Mouse (Mus musculus): ENCODE results near the gene Speer4f2. TPM values are rescaled to one million over a fixed set of nuclear protein-coding genes. Genes with fewer than 3 reads are reported as not detected.
"Not testable (repeated sequence)": the region's sequence is repeated elsewhere in the genome, so short reads cannot be mapped to it uniquely, and the experiment has no call there.

The Speer4f2 gene
- not detected in 2 replicates for polyA plus RNA-seq (2012; rRNA removed)

DNA sequence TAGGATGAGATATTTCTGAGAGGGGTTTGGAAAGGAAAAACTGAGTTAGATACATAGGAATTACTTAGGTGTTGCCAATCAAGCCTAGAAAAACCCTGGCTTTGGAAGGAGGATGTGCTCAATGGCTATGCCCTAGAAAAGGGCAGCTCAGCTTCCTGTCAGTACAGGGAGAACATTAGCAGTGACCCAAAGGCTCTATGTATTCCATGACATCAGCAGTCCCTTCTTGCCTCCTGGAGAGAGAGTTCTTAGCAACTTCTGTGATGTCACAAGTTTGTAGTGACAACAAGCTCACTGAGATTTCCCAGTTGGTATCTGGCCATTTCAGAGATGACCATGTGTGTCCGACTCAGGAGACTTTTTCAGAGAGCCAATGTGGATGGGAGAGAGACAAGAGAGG lies at the start of gene Speer4f2:
Speer4f2 (plus strand) TSS at position 301 of the 400 bp plus-strand sequence.
- not testable (repeated sequence) for DNase-seq (ENCODE audit: low spot score)

DNA sequence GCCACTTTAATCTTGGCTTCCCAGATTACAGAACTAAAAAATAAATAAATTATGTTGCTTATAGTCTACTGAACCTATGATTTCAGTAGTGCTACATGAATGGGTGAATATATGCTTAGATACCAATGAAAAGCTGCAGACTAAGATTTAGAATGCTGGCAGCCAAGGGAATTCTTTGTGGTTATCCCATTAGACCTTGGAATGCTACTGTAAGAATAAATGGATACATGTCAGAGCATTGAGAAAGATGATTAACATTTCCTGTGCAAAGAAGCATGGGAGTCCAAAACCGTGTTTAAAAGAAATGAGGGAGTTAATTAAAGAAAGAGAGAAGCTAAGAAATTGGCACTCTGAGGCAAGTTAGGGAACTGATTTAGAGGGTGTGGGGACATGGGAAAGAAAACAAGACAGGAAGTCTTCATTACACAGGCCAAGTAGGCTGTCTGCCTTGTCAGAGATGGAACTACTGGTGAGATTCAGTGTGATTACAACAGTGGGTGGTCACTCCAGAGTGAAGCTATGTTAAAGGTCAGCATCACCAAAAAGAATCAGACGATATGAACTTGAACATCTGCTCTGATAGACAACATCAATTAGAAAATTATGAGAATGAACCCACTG lies 43.9 kb upstream of the Speer4f2 start:
- no peak for DNase-seq (ENCODE audit: low spot score)

DNA sequence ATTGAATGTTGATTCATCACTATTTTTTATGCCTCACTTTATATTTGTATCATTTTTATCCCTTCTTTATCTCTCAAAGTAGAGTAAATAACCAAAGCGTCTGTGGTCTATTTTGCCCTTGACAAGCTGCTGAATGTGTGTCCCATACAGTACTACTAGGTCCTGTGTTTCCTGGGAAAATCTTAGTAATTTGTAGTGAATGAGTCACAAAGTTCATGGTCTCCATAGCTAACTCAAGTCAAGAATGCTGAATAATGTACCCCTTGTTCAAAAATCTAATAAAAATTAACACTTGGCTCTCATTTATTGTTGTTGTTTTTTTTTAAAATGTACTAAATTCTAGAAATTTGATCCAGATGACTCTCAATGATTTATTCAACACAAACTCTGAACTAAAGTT lies 38.1 kb upstream of the Speer4f2 start:
- DNase-seq (ENCODE audit: low spot score): no peak

DNA sequence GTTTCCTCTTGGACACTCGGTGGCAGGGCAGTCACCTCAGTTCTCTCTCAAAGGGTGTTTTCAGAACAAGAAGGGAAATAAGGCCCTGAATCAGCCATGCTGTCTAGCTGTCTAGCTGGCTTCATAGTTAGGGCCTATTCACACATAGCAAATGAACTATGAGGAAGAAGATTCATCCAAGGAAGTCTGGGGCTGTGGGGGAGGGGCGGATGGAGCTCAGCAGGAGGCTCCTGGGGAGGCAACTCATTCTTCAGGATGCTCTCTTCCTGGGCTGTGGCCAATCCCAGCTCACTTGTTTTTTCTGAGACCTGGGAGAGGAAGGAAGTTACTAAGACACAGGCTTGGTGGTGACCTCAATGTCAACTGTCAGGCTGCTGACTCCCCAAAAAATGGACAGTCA lies 27.2 kb upstream of the Speer4f2 start:
- DNase-seq (ENCODE audit: low spot score): not testable (repeated sequence)

DNA sequence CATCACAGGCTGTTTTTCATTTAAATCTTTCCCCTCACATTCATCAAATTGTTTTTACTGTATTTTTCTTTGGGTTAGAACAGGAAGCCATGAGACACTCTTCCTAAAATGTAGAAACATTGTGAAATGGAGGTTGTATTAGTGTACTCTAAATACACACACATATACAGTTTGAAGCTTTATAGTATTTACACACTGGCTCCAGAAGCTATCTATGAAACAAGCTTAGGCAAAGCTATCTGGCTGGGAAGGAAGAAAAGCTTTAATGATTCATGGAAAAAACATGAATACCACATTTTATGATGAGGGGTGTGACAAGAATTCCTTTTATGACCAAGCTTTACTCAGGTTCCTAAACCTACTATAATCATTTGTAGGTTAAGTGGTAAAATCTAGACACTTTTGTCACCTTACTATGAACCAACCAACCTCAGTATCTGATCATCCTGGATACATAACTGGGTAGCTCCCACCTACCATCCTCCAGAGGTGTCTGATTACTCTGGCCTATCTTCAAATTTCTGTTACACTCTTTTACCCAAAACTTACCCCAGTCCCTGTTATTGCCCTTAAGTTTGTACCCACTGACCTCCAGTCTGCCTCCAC lies 13.5 kb upstream of the Speer4f2 start:
- DNase-seq (ENCODE audit: low spot score): no peak

DNA sequence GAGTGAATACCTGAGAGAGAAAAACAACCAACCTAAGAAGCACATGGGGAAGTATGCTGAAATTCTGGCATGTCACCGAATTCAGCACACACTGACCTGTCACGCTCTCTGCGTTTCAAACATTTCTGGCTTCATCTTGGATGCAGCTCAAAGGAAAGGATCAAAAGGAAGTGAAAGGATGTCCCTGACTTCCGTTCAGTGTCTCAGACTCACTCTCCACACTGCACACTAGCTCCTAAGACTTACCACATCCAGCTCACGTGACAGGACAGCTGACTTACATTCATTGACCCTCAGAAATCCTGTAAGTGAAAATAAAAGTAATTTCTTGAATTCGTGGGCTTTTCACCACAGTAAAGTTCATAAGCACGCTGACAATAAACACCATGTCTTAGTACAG lies 16.9 kb downstream of the Speer4f2 start:
- no peak for DNase-seq (ENCODE audit: low spot score)

DNA sequence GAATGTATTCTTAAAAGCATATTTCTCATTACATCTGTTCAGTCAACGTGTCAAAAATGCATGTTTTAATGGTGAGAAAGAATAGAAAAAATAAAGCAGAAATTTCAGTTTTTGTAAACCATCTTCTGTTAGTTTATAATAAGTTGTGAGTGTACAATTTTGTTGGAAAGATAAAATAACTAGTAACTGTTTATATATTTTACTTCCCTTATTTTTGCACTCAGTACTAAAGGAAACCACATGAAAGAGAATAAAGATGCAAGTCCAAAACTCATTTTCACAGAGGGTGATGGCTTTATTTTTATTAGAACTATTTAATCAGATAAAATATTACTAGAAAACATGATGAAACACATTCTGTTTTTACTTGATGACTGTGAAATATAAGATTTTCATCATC lies 18.2 kb downstream of the Speer4f2 start:
- DNase-seq (ENCODE audit: low spot score): no peak

DNA sequence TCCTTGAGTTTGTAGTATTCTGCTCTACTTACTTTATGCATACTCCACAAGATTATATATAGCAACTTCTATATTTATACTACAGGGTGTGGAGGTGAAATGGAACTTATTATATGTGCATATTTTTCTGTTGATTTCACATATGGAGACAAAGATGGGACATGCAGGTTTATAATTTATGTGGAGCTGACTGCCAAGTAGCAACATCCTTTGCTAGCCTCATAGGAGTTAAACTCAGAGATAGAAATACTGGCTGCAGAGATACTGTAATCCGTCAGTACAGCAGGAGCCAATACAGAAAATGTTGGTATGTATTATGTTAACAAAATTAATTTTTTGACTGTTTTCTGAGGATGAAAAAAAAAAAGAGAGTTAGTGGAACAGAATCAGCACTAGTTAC lies 27.6 kb downstream of the Speer4f2 start:
- DNase-seq (ENCODE audit: low spot score): no peak

DNA sequence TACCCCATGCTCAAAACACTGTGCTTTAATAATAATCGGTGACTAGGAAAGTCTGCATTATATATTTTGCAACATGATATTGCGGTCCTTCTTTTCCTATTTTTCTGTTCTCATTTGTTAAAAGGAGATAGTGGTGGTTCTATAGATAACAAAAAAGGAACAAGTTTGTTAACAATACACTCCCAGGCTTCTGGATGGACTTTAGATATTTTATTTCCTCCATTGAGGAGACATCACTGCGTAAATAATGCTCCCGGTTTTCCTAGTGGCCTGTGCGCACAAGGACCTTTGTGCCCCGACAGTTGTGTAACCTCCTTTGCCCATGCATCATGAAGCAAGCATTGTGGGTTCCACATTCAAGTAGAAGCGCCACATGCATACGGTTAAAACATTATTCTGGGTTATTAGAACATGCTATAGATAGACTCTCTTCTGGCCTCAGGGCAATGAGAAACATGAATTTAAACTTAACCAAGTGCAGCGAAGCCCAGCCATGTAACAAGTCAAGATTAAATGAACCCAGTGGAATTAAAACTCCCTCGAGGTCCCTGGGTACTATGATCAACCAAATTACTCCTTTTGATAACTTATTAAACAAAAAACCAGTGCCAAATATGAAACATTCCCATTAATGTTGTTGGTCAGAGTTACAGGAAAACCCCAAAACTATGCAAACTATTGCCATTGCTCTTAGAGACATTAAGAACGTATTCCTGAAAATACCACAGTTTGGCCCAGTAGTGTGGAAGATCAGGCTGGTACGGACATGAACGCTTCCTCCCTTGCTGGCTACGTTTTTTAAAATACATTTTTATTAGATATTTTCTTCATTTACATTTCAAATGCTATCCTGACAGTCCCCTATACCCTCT lies 28.5 kb downstream of the Speer4f2 start:
- DNase-seq (ENCODE audit: low spot score): no peak

DNA sequence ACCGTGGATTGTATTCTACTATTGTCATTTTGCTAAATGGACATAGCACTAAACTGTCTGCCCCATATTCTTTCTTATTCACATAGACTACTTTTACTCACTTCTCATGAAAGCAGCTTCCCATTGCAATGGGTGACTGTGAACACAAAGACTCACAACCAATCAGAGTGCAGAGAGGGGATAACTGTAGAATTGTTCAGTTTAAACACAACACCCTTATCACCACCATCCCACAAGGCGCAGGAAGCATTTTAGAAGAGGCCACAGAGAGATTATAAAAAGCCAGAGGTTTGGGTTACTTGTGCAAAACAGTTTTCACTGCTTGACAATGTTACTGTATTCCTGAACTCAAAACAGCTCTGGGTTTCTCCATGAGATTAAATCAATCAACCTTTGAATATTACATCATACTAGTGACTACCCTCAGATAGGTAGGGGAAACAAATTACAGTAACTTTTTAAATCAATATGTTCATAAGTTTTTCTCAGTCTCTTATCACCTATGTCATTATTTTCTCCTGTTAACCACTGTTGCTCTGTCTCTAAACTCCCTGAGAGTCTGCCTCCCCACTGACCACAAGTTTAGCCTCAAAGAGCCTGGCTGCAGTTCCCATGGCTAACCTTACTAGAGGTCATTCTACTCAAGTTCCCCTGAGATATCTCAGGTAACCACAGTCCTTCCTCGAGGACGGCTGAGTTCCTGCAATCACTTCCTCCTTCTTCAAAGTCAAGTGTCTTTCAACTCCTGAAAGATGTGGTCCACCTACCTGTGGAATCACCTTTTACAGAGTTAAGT lies 29.5 kb downstream of the Speer4f2 start:
- DNase-seq (ENCODE audit: low spot score): no peak

DNA sequence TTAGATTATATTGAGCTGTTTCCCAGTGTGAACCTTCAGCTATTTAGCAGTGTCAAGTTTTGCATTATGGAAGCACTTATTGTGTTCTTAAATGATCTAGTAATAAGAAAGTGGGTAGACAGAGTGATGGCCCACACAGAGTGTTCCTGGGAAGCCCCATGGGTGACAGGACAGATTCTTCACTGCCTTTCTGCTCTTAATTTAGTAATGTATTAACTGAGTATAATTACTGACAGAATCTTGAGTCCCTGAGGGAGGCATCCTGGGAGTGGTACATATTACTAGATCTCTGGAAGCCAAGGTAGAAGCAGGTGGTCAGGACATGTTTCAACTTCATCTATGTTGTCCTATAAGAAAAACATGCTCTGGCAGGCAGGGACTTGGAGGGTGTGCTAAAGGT lies 30.6 kb downstream of the Speer4f2 start:
- no peak for DNase-seq (ENCODE audit: low spot score)

DNA sequence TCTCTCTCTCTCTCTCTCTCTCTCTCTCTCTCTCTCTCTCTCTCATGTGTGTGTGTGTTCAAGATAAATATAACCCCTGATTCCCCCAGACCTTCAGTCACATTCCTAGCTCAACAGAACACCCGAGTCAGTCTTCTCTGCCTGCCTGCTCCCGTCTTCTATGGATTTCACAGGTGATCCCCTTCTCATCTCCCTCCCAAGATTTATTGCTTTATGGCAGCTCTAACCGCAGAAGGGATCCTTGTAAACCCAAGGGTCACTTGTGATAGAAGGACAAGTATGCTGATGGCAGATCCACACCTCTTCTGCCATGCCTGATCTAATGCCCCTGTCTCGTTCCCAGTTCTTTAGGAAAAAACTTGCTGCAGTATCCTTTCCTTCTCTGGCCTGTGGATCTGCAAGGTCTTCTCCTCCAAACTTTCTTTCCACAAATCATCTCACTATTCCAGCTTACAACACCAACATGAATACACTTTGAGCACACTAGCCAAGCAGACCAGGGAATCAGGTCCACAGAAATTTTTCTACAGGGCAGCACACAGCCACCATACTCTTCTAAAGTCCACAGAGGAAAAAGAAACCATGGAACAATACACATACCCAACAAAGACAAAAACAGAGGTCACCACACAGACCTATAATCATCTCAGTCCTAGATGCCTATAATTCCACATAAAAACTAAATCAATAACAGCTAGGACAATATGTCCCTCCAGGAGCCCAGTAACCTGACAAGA lies 36.1 kb downstream of the Speer4f2 start:
- no peak for DNase-seq (ENCODE audit: low spot score)

DNA sequence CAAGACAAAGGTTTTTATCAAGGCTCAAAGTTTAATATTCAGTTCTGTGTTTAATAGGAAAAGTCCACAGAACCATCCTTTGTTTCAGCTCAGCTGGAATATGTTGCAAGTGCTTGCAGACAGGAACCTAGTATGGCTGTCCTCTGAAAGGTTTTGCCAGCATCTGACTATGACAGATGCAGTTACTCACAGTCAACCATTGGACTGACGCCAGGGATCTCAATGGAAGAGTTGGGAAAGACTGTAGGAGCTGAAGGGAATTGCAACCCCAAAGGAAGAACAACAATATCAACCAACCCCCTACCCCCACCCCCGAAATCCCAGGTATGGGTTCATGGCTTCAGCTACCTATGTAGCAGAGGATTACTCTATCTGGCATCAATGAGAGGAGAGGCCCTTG lies 44.2 kb downstream of the Speer4f2 start:
- no peak for DNase-seq (ENCODE audit: low spot score)

DNA sequence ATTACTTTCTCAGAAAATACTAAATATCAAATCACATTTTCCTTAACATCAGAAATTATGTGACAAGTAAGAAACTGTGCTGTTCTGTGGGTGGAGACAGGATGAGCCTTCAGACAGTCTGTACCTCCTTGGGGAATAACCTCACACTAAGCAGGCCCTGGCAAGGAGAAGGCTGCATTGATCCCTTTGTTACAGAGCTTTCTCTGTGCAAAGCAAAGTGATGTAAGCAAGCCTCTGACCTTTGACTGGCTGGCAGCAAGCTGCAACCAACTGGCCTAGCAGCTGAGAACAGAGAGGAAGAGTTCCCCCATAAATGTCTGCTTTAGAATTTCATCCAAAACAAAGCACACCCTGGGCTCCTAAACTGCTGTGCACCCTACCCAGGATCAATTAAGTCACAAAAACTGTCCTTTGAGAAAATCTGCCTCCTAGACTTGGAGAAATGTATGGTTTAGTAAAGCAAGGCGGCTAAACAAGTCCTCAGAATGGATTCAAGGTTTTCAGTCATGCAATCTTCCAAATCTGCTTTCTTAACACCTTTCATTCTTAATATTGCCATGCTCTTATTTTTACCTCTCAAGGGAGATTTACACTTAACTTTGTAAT lies 46.3 kb downstream of the Speer4f2 start:
- DNase-seq (ENCODE audit: low spot score): no peak

DNA sequence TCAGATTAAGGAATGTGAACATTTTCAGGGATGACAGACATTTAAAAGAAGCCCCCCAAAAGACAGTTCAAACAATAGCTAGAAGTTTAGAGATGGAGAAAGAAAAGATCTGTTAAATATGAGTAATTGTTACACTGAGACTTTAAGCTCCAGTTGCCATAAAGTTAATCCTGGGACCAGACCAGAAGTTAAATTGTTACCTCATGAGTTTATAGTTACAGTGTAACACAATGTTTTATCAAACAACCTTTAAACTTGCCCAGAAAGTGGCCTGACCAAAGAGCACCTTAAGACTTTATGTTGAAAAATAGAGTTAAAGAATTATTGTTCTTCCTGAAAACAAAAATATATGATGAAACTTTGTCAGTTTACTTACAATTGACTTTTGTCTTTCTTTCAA lies 46.9 kb downstream of the Speer4f2 start:
- DNase-seq (ENCODE audit: low spot score): no peak

DNA sequence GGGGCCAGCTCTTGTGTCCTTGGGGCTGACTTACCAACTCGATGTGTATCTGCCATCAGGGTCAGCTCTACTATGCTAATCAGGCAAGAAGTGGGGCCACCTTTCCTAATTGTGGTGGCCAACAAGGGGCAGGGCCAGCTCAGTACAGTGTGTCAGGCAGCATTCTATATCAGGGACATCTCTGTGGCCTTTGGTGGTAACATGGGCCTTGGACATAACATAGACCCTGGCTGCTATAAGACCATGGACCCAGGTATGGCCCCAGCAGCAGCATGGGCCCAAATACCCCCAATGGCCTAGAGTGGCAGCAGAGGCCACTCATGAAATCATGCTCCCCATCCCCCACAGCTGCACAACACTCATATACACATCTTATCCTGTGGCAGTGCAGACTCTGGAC lies 49.2 kb downstream of the Speer4f2 start:
- no peak for DNase-seq (ENCODE audit: low spot score)

DNA sequence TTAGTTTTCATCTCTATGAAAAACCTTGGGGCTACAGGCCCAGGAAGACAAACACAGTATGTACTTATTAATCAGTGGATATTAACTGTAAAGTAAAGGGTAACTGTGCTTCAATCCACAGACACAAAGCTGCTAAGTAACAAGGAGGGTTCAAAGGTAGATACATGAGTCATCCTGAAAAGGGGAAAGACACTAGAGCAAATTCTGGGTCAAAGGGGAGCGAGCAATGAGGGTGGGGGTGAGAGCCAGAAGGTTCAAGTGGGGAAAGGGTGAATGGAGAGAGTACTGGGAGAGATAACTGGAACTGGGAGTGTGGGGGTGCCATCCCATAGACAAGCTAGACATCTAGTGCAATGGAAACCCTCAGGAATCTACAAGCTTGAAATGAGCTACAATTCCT lies 54.0 kb downstream of the Speer4f2 start:
- no peak for DNase-seq (ENCODE audit: low spot score)
